Mouse (Mus musculus) C2C12 (cell line): ENCODE measurements around the gene E130308A19Rik.

ENCODE experiments used
- CEBPB ChIP-seq: IDR thresholded peaks from one replicate; pipeline ENCODE4 v1.6.1; 2011; ENCODE audit warnings: low read depth, mild to moderate bottlenecking, control low read depth, moderate library complexity
- CTCF ChIP-seq: IDR thresholded peaks from one replicate; pipeline ENCODE4 v1.5.1; 2011; ENCODE audit not compliant: control insufficient read depth, insufficient read depth, insufficient read length
- MAX ChIP-seq: IDR thresholded peaks from one replicate; pipeline ENCODE4 v1.6.1; 2011; ENCODE audit warnings: mild to moderate bottlenecking, control low read depth
- MYOD1 ChIP-seq: IDR thresholded peaks from one replicate; pipeline ENCODE4 v1.6.1; 2011; ENCODE audit warnings: low read depth; ENCODE audit not compliant: control insufficient read depth, insufficient read length
- MYOG ChIP-seq: IDR thresholded peaks from one replicate; pipeline ENCODE4 v1.6.1; 2011; ENCODE audit not compliant: control insufficient read depth, insufficient read length; ENCODE audit errors: extremely low read depth
- USF1 ChIP-seq: IDR thresholded peaks from one replicate; pipeline ENCODE4 v1.6.1; 2011; ENCODE audit warnings: low read depth, mild to moderate bottlenecking, control low read depth, moderate library complexity

GRCm38 (mm10) chr4:59731544-59731943, 105.5 kb downstream of the E130308A19Rik start:
- no peak for TF ChIP-seq CTCF
- no peak for TF ChIP-seq USF1
- no peak for TF ChIP-seq CEBPB
- TF ChIP-seq MYOD1: no peak
- TF ChIP-seq MAX: no peak
- no peak for TF ChIP-seq MYOG
